Mouse (Mus musculus): ENCODE results near the gene Ephx4.

- TF ChIP-seq CTCF (IDR thresholded peaks at IDR 0.05; ENCODE audit: extremely low read depth, insufficient read depth, insufficient read length, insufficient replicate concordance) (no peak), POLR2A (IDR thresholded peaks at IDR 0.05; ENCODE audit: low read depth, low read length) (no peak)
These were observed 14.7 kb upstream of the Ephx4 start for GRCm38 (mm10) chr5:107387788-107388187.

All from spleen, adult 2 months (tissue).